Mouse (Mus musculus) forebrain, embryonic 14.5 days (tissue): Measurements from ENCODE around the gene Spata2l. TPM values are rescaled to one million over a fixed set of nuclear protein-coding genes. Genes with fewer than 3 reads are reported as not detected.

Experiments used
- polyA plus RNA-seq: library from polyadenylated mRNA; unstranded; fragments of >200 nt; fragmentation: Nextera tagmentation; extraction: Ambion mirVana; gene quantifications from 2 replicates; pipeline ENCODE4 v1.2.1, GENCODE M21; 2014

Gene Spata2l
- polyA plus RNA-seq, 1 experiment from 2014 or later = 2.4 TPM

Other genes with a start within 250 kb of the Spata2l start
- 32.1 and 34.9 TPM in 2 replicates for gene Ankrd11, start 194.0 kb downstream of the Spata2l start, polyA plus RNA-seq
- 34.2 and 38.2 TPM in 2 replicates for gene Spg7, start 173.3 kb downstream of the Spata2l start, polyA plus RNA-seq
- gene Rpl13, start 133.9 kb downstream of the Spata2l start, polyA plus RNA-seq = 1,075 and 1,254 TPM in 2 replicates
- 1.0 and 2.7 TPM in 2 replicates for gene Cpne7, start 118.9 kb downstream of the Spata2l start, polyA plus RNA-seq
- 0.33 and 0.93 TPM in 2 replicates for gene Sult5a1, start 77.9 kb downstream of the Spata2l start, polyA plus RNA-seq
- gene Dpep1, start 50.0 kb downstream of the Spata2l start, polyA plus RNA-seq = not detected in 2 replicates
- 180 and 200 TPM in 2 replicates for gene Chmp1a, start 23.5 kb downstream of the Spata2l start, polyA plus RNA-seq
- 5.8 and 6.5 TPM in 2 replicates for gene Spata33, start 23.4 kb downstream of the Spata2l start, polyA plus RNA-seq
- 41.1 and 43.1 TPM in 2 replicates for gene Cdk10, start 11.4 kb downstream of the Spata2l start, polyA plus RNA-seq
- gene Zfp276, start 18.0 kb upstream of the Spata2l start, polyA plus RNA-seq = 14.7 and 18.5 TPM in 2 replicates
- 31.9 and 41.5 TPM in 2 replicates for gene Vps9d1, start 18.1 kb upstream of the Spata2l start, polyA plus RNA-seq
- 13.7 and 14.0 TPM in 2 replicates for gene Fanca, start 82.3 kb upstream of the Spata2l start, polyA plus RNA-seq
- 13.7 and 20.2 TPM in 2 replicates for gene Spire2, start 96.5 kb upstream of the Spata2l start, polyA plus RNA-seq
- 181 and 203 TPM in 2 replicates for gene Tcf25, start 137.5 kb upstream of the Spata2l start, polyA plus RNA-seq
- gene Mc1r, start 170.9 kb upstream of the Spata2l start, polyA plus RNA-seq = 0.11 TPM in 1 of 2 replicates, not detected in the other
- gene Tubb3, start 175.2 kb upstream of the Spata2l start, polyA plus RNA-seq = 1,786 and 1,955 TPM in 2 replicates
- 44.3 and 48.4 TPM in 2 replicates for gene Def8, start 187.3 kb upstream of the Spata2l start, polyA plus RNA-seq
- gene Afg3l1, start 241.7 kb upstream of the Spata2l start, polyA plus RNA-seq = 26.6 and 28.2 TPM in 2 replicates